Mouse (Mus musculus): ENCODE results near the gene Mvd.

Gene Mvd

GRCm38 (mm10) chr8:122423217-122423616, 20.0 kb downstream of the Mvd start:
- DNase-seq: no peak

GRCm38 (mm10) chr8:122421376-122422070, 21.7 kb downstream of the Mvd start, which contains the start of gene Il17c:
Gene Il17c (plus strand): TSS chr8:122422020.
- DNase-seq: peak; percentile 3

DNA sequence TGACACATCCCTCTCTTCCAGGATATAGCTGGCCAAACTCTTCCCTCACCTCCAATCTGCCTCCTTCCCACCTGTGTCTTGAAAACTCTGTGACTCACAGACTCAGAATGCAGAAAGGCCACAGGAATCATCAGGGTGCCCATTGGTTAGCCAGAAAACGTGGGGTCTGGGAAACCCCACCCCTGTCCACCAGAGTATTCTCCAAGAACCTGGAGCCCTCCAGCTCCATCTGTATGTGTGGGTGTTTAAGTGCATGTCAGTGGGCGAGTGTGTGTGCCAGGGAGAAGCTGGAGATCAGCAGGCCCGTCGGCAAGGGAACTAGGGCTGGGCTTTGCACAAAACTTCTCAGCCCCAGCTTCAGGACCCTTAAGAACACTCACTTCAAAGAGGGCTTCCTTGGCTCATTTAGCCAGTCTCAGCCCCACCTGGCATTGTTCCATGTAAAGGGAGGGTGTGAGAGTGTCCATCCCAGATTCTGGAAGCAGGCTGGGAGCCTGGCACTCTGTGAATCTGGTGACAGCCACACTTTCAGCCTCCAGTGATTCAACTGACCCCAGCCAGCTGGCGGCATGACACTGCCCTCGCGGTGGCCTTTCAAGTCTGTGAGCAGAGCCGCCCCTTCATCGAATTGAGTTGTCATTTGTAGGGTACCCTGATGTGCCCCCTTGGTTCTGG, 23.2 kb downstream of the Mvd start:
- DNase-seq: no peak

DNA sequence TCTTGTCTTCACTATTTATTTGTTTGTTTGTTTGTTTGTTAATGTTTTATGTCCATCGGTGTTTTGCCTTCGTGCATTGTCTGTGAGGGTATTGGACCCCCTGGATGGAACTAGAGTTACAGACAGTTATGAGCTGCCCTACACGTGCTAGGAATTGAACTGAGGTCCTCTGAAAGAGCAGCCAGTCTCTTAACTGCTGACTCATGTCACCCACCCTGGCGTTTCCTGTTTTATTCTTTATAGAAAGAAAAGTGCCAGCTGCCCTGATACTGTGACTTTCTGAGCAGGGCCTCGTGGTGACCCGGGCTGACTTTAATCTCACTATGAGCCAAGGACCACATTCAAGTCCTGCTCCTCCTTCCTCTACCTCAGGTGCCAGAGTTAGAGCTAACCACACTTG, 27.7 kb downstream of the Mvd start:
- no peak for DNase-seq

- DNase-seq: no peak
Measured at GRCm38 (mm10) chr8:122414311-122414710, 28.9 kb downstream of the Mvd start.

DNA sequence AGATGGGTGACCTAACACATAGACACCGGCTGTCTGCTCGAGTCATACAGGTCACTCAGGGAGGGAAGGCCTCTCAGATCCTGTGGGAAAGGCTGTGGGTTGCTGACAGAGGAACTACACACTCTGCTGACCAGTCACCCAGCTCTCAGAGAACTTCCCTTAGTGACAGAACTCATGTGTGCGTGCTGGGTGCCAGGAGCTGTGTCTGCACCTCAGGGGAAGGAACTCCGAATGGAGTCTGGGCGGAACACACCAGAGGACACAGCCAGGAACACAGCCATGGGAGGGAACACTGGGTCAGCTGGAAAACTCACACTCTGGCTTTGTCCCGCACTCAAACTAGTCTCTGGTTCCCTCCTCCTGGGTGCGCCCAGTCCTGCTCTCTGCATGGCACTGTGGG, 35.5 kb downstream of the Mvd start:
- no peak for DNase-seq

- no peak for DNase-seq
Measured at GRCm38 (mm10) chr8:122405146-122405805, 37.9 kb downstream of the Mvd start.

DNA sequence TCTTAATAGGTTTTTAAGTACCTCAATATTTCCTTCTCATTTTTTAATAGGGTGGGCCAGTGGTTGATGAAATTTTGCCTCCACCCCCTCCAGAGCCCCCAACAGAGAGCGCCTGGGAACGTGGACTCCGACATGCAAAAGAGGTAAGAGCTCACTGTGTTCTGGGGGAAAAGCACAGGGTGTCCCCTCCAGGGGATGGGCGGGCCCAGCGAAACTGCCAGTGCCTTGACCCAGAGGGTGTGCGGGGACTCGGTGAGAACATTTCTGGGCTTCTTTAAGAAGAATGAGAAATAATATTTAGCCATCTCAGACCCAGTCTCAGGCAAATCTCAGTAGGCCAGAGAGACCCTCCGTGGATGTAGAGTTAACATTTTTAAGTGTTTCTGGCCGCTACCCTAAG, 45.0 kb downstream of the Mvd start:
- no peak for DNase-seq

DNA sequence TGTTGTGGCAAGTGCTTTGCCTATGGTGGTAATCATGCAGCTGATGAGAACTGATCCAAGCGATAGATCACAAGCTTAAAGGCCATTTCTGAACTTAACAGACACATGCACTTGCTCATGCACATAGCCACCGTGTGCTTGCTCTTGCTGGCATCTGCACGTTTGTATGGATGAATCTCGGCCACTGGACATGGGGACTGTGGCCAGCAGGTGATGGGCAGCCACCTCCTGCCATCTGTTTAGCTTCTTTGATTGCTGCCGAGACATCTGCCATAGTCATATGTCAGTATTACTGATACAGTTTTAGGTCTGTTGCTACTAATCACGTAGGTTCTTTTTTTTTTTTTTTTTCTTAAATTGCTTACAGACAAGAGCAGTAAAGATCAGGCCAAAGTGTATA, 47.9 kb downstream of the Mvd start:
- DNase-seq: no peak

GRCm38 (mm10) chr8:122393717-122394116, 49.5 kb downstream of the Mvd start:
- DNase-seq: no peak

GRCm38 (mm10) chr8:122390758-122391157, 52.5 kb downstream of the Mvd start:
- no peak for DNase-seq

- DNase-seq: no peak
Measured at GRCm38 (mm10) chr8:122389357-122389756, 53.9 kb downstream of the Mvd start.

All from liver (tissue).